Mouse (Mus musculus) liver, embryonic 14.5 days (tissue): ENCODE data around the gene Alox8. TPM values are rescaled to one million over a fixed set of nuclear protein-coding genes. Genes with fewer than 3 reads are reported as not detected.

ENCODE experiments used
- ATAC-seq: fragments of 200-750 bp; cut with Nextera tagmentation; 2 replicates; pipeline ENCODE4 v1.8.0; 2017; ENCODE audit warnings: moderate number of reproducible peaks, mild to moderate bottlenecking, moderate library complexity; ENCODE audit not compliant: insufficient read depth
- DNase-seq, 3 experiments: peaks; one replicate each; pipeline ENCODE4 v3.0.0-alpha.2; 2012 to 2013; ENCODE audit warnings: low read depth in 3 of 3, low spot score in 3 of 3
- H3K27ac ChIP-seq: fragments of 300-500 bp; sonication (generic); 2 replicates; pipeline ENCODE4 v1.5.1; 2014; ENCODE audit warnings: moderate library complexity, mild to moderate bottlenecking, control low read depth, inconsistent platforms
- H3K27me3 ChIP-seq: fragments of 300-500 bp; sonication (generic); 2 replicates; pipeline ENCODE4 v1.6.1; 2014; ENCODE audit warnings: mild to moderate bottlenecking, low read length, moderate library complexity; ENCODE audit not compliant: control insufficient read depth, insufficient read depth
- H3K36me3 ChIP-seq: fragments of 300-500 bp; sonication (generic); replicated peaks from 2 replicates; pipeline ENCODE4 v1.6.1; 2014; ENCODE audit warnings: low read depth; ENCODE audit not compliant: control insufficient read depth, insufficient read depth
- H3K4me1 ChIP-seq, 2 experiments: fragments of 200-500 bp in 1 of 2; fragments of 300-500 bp in 1 of 2; sonication (generic) in 1 of 2; replicated peaks; 2 replicates each; pipeline ENCODE4 v1.6.1; 2012 to 2014; ENCODE audit warnings: antibody characterized with exemption in 1 of 2, inconsistent platforms in 1 of 2, low read length in 1 of 2; ENCODE audit not compliant: control insufficient read depth in 2 of 2, insufficient read depth in 2 of 2
- H3K4me2 ChIP-seq: fragments of 300-500 bp; sonication (generic); 2 replicates; pipeline ENCODE4 v1.6.1; 2014; ENCODE audit warnings: low read depth, mild to moderate bottlenecking, control low read depth, moderate library complexity
- H3K4me3 ChIP-seq, 2 experiments: fragments of 200-500 bp in 1 of 2; fragments of 300-500 bp in 1 of 2; sonication (generic) in 1 of 2; 2 replicates each; pipeline ENCODE4 v1.5.1; 2012 to 2014; ENCODE audit warnings: low read depth in 2 of 2, low read length in 2 of 2, mild to moderate bottlenecking in 2 of 2, control low read depth in 1 of 2, inconsistent platforms in 1 of 2, moderate library complexity in 1 of 2; ENCODE audit not compliant: insufficient read depth in 1 of 2
- H3K9ac ChIP-seq: fragments of 300-500 bp; sonication (generic); replicated peaks from 2 replicates; pipeline ENCODE4 v1.6.1; 2014; ENCODE audit warnings: mild to moderate bottlenecking, control low read depth, moderate library complexity
- H3K9me3 ChIP-seq: fragments of 300-500 bp; sonication (generic); 2 replicates; pipeline ENCODE4 v1.6.1; 2016; ENCODE audit warnings: low read length, mixed read lengths; ENCODE audit not compliant: control insufficient read depth
- CTCF ChIP-seq: IDR thresholded peaks from 2 replicates; pipeline ENCODE4 v1.5.1; 2016; ENCODE audit warnings: antibody characterized with exemption, low read depth, control low read depth
- EP300 ChIP-seq: IDR thresholded peaks from 2 replicates; pipeline ENCODE4 v1.6.1; 2016; ENCODE audit warnings: antibody characterized with exemption, low read depth
- WGBS: fragments of 180-500 bp; shearing (Covaris S2); extraction: QIAGEN DNeasy Blood & Tissue Kit; methylation state at CpG from one replicate; pipeline ENCODE4 v1.1.7; 2014; ENCODE audit not compliant: insufficient replicate concordance; 5-methylcytosine and 5-hydroxymethylcytosine counted together
- polyA plus RNA-seq, 2 experiments: library from polyadenylated mRNA; depleted of rRNA in 1 of 2; stranded (reverse) in 1 of 2; unstranded in 1 of 2; fragments of >200 nt; fragmentation: Nextera tagmentation in 1 of 2; extraction: Ambion mirVana in 1 of 2; gene quantifications; 2 replicates each; pipeline versions ENCODE4 v1.2.1 to v1.2.3; 2012 to 2014

The Alox8 gene
- polyA plus RNA-seq, 2 experiments, result 0.01 TPM; not detected in 1

DNA sequence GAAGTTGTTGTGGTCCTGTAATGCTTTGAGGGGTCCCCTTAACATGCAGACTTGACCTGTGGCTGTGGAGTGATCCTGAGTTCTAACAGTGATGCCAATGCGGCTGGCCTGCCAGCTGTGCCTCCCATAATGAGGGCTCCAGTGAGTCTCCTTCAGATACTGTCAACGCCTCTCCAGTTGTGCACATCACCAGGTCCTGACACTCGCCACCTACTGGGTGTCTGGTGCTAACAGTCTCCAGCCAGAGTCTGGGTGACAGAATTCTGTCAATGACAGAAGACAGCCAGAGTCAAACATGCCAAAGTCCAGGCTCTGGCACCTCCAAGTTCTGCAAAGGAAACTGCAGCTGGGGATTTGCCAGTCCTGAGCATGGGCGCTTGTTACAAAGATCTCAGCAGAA is 23.4 kb upstream of the Alox8 start:
- H3K27ac ChIP-seq, result no peak overlapping the region
- H3K27me3 ChIP-seq, result no peaks in the 10 kb centered on the region
- no peak overlapping the region for H3K4me3 ChIP-seq
- H3K4me2 ChIP-seq, result no peak overlapping the region
- 53% methylated on average over 4 of the region's 4 CpGs for WGBS
- H3K36me3 ChIP-seq, result no peaks in the 10 kb centered on the region
- H3K4me1 ChIP-seq, result no peaks in the 10 kb centered on the region
- H3K9me3 ChIP-seq, result no peaks in the 10 kb centered on the region
- DNase-seq, result no peak
- H3K9ac ChIP-seq, result no peak overlapping the region
- TF ChIP-seq EP300 (no peak), CTCF (peak; percentile 20; the same call in 1 of the 2 replicates)
- no peak for ATAC-seq

DNA sequence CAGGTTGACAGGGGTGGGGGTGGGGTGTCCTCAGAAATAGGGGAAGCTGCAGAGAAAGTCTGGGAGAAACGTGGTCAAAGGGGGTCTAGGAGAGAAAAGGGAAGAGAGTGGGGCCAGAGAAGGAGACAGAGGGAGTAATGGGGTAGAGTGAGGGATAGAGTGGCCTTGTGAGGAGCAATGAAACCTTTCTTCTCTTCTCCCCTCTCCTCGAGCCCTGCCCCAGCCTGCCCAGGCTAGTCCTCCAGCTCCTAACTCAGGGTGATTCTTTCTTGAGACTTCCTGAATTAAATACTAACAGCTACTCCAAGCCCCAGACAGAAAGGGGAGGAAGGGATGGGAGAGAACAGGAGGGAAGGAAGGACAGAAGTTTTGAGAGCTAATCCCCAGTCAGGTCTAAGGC is 21.0 kb upstream of the Alox8 start:
- Histone ChIP-seq H3K4me3 (no peak overlapping the region), H3K9ac (no peak overlapping the region), H3K9me3 (no peaks in the 10 kb centered on the region), H3K4me1 (no peaks in the 10 kb centered on the region), H3K4me2 (no peak overlapping the region), H3K27ac (no peak overlapping the region), H3K27me3 (no peaks in the 10 kb centered on the region), H3K36me3 (no peaks in the 10 kb centered on the region)
- ATAC-seq (no peak), DNase-seq (no peak)
- TF ChIP-seq CTCF (no peak), EP300 (no peak)
- whole genome bisulfite sequencing, result 6% methylated on average over 2 of the region's 2 CpGs

DNA sequence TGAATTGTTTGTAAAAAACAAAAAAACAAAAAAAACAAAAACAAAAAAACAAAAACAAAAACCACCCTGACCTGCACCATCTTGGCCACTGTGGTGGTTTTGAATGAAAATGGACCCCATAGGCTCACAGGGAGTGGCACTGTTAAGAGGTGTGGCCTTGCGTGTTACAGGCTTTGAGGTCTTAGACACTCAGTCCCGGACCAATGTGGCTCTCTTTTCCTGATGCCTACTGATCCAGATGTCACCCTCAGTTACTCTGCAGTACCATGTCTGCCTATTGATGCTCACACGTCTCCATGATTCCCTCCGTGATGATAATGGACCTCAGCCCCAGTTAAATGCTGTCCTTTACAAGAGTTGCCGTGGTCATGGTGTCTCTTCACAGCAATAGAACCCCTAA is 19.8 kb upstream of the Alox8 start:
- Histone ChIP-seq H3K4me1 (no peaks in the 10 kb centered on the region), H3K9me3 (no peaks in the 10 kb centered on the region), H3K27ac (no peak overlapping the region), H3K36me3 (no peaks in the 10 kb centered on the region), H3K4me3 (no peak overlapping the region), H3K27me3 (no peaks in the 10 kb centered on the region), H3K4me2 (no peak overlapping the region), H3K9ac (no peak overlapping the region)
- TF ChIP-seq EP300, result no peak
- TF ChIP-seq CTCF, result no peak
- no peak for ATAC-seq
- 68% methylated on average over 5 of the region's 5 CpGs for WGBS
- DNase-seq, result no peak

DNA sequence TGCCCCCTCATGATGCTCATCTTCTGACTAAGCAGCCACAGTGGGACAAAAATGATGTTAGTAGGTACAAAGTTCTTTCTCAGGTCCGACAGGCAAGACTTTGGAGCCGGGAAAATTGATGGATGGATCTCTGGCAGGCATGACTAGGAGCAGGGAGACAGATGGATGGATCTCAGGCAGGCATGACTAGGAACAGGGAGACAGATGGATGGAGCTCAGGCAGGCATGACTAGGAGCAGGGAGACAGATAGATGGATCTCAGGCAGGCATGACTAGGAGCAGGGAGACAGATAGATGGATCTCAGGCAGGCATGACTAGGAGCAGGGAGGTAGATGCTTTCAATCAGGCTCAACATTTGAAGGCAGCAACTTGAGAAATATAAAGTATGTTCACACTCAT is 13.8 kb upstream of the Alox8 start:
- Histone ChIP-seq H3K4me1 (no peaks in the 10 kb centered on the region), H3K4me2 (no peak overlapping the region), H3K27ac (no peak overlapping the region), H3K4me3 (no peak overlapping the region), H3K9ac (no peak overlapping the region), H3K36me3 (no peaks in the 10 kb centered on the region), H3K9me3 (no peaks in the 10 kb centered on the region), H3K27me3 (no peaks in the 10 kb centered on the region)
- 31% methylated on average over 2 of the region's 2 CpGs for WGBS
- TF ChIP-seq CTCF (no peak), EP300 (no peak)
- no peak for ATAC-seq
- DNase-seq, result no peak

DNA sequence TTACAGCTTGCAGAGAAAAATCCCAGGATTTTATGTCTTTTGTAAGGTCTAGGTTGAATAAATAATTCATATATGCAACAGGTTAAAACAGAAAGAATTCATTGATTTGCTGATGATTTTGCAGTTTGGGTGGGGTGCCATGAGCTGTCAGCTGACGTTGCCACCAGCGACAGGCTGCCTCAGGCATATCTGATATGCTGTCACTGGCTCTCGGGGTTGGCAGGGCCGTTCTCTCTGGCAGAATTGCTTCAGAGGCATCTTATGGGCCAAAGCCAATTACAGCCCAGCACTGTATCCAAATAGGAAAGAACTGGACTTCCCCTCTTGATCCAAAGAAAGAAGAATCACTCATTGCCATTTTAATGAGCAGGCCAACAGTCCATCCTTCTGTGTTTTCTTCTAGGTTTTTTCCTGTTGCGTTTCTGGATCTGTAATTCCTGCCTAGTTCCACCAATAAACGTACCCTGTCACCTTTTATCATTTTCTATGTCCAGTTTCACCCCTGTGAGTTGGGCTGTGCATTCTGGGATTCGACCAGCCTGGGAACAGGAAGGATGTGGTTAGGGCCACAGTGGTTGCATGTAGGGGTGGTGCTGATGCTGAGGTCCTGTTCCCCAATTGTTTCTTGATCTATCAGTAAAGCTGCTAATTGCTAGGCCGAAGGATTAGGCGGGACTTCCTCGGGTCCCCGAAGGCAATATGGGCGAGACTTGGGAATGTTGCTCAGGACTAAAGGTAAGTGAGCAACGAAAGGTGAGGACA is 5.0 kb upstream of the Alox8 start:
- Histone ChIP-seq H3K9me3 (no peaks in the 10 kb centered on the region), H3K27ac (no peak overlapping the region), H3K4me1 (no peaks in the 10 kb centered on the region), H3K27me3 (peaks cover 8% of the 10 kb centered on the region; the same call in 1 of the 2 replicates), H3K4me2 (no peak overlapping the region), H3K36me3 (no peaks in the 10 kb centered on the region), H3K4me3 (no peak overlapping the region), H3K9ac (no peak overlapping the region)
- WGBS, result 20% methylated on average over 13 of the region's 13 CpGs
- no peak for ATAC-seq
- DNase-seq, result no peak
- no peak for TF ChIP-seq EP300
- TF ChIP-seq CTCF, result no peak
